Mouse (Mus musculus): ENCODE results near the gene Specc1. TPM values are rescaled to one million over a fixed set of nuclear protein-coding genes. Genes with fewer than 3 reads are reported as not detected.
A peak's percentile ranks its signal among the peaks of the same experiment; 100 is the strongest.

Gene Specc1
- total RNA-seq, 2 experiments from 2014 or later: 21.2 to 23.5 TPM

DNA sequence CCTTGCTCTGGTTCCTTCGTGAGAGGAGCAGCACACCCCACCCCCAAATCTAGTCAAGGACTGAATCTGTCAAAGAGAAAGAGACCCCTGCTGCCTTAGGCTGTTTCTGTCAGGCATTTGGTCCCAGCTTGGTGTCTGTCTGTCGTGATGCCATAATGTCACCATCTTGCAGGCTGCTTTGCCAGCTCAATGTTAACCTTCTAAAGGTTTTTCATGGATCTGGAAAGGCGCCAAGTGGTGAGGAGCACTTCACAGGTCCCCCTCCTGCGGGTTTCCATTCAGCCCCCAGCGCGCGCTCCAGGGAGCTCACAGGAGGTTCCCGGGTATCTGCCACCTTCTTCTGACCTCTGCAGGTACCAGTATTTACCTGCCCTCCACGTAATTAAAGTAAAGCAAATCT is 51.4 kb downstream of the Specc1 start:
- intact Hi-C loops (cut with DNase I): loop anchor here (5.0 kb wide), 1 partner anchor 51 kb away; the partner anchor contains the start of gene Specc1
- DNase-seq: no peak

DNA sequence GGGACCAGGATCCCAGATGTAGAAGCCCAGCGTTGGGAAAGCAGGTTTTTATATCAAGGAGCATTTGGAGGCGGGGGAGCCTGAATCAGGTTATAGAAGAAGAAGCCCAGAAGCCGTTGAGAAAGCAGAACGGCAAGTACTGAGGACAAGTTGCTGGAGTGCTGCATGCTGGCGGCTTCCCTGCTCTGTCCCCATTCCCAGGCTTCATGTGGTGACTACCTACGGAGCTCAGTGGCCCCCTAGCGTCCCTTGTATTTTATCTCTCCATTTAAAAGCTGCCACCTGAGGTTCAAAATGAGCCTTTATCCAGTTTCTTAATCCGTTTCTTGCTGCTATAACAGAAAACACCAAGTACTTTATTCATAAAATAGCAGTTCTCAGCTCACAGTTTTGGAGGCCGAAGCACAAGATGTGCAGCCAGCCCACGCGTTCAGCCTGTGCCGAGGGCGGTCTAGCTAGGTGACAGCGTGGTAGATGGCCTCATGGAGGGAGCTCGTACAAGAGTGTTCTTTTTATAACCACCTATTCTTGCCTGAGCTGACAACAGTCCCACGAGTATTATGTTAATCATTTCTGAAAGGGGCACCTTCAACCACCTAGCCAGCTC is 54.2 kb downstream of the Specc1 start:
- intact Hi-C loops (cut with DNase I): no loop called here
- DNase-seq: no peak

DNA sequence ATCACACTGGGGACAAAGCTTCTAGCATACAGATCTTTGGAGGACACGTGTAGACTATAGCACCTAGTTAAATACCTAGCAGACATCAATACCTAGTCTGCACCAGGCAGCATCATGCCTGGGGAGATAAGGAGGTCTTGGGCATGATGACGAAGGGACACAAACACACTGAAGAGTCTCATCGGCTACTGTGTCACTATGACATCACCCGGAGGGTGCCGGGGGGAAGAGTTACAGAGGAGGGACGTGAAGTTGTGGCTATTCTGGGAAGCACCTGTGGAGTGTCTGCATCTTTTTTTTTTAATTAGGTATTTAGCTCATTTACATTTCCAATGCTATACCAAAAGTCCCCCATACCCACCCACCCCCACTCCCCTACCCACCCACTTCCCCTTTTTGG is 55.5 kb downstream of the Specc1 start:
- intact Hi-C loops (cut with DNase I): no loop called here

DNA sequence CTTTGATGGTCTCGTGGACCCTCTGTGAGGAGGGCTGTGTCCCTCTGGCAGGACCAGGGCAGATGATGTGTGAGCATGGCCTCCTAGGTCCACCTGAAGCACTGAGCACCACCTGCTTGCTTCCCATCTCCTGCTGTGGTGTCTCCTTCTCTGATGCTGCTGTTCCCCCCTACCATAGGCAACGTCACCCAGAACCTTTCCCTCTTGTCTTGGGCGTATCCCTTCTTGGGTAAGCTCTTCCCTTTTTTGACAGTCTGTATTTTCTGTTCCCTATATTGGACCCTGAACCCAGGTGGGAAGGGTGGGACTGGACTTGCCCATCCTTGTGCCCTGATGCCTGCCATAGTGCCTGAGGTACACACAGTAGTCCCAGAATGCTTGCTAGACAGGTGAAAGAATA is 56.9 kb downstream of the Specc1 start:
- intact Hi-C loops (cut with DNase I): no loop called here
- DNase-seq: no peak

More for the DNA sequence above, 55.5 kb downstream of the Specc1 start:
- DNase-seq: no peak

DNA sequence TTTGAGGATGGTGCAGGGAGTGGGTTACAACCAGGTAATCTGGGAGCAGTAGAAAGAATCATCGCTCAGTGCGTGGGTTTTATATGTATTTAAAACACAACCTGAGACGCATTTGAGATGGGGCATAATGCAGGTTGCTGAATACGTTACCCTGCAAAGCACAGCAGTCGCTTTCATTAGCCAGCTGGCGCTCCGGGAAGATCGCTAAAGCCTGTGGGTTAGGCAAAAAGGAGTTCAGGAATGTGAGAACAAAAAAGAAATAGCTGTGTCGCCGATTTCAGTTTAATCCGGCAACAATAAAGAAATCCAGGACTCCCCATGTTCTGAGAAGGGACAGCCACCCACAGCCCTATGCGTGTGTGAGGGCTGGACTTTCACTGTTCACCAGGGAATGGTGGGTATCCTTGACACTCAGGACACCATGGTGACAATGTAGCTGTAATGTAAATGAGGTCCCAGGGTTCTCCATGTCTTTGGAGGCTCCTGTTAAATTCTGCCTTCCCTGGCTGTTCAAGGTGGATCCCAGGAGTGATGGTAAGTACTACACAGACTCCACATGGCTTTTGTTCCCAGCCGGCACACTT is 58.6 kb downstream of the Specc1 start:
- intact Hi-C loops (cut with DNase I): no loop called here

DNA sequence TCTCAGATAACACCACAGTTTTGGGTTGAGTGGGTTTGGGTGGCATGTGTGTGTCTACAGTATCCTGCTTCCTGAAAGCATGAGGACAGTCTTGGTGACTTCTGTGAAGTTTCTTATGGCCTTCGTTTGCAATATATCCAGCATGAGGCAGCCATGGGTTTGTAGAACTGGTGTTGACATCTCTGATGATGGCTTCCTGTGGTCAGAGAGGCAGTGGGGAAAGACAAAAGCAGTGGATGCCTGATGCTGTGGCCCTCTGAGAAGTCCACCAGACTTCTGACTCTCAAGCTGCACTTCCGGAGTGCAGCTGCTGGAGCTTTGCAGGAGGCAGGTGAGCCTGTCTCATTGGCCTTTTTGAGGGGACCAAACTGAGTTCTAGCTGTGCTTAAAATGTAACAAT is 60.4 kb downstream of the Specc1 start:
- intact Hi-C loops (cut with DNase I): no loop called here
- no peak for DNase-seq

More for the DNA sequence above, 58.6 kb downstream of the Specc1 start:
- no peak for DNase-seq

DNA sequence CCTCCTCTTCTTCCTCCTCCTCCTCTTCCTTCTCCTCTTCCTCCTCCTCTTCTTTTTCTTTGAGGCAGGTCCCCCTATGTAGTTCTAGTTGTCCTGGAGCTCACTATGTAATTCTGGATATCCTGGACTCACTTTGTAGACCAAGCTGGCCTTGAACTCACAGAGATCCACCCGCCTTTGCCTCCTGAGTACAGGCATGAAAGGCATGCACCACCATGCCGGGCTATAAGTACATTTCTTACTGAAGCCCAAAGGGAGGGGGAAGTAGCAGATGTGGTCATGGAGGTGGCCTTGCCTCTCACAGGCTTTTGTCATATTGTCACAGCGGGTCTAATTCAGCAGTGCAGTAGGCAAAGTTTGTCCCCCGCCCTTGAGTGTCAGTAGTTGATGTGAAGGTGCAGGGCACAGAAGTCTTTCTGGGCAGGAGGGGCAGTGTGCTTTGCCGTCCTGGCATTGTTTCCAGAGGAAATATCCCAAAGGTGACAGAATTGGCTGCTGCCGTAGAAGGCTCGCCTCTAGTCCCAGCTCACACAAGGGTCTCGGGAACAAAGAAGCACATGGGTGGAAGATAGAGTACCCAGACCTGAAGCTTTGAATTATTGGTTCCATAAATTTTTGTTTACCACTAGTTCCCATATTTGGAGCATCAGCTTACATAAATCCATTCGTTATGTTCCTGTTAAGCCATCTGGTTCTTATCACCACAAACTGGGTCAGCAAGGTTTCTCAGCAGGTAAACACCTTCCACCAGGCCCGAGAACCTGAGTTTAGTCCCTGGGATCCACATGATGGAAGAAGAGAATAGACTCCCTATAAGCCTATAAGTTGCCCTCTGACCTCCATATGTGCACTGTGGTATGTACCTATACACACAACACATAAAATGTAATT is 62.0 kb downstream of the Specc1 start:
- no peak for DNase-seq
- intact Hi-C loops (cut with DNase I): no loop called here

DNA sequence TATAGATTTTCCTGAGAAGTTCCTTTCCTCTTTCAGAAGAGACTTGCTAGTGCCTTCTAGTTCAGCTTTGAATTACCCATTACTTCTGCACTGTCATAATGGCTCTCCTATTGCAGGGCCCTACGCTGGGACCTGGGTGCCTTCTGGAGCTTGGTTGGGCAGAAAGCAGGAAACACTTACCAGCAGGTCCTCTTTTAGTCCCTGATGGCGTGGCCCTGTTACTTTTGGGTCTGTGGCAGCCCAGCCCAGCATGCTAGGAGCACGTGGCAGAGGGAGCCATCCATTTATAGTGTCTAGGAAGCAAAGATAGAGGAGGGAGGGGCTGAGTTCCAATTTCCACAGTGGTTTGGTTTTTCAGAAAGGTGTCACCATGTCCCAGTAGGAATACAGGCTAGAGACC is 63.3 kb downstream of the Specc1 start:
- intact Hi-C loops (cut with DNase I): loop anchor here (5.0 kb wide), 1 partner anchor 63 kb away; the partner anchor contains the start of gene Specc1
- no peak for DNase-seq

DNA sequence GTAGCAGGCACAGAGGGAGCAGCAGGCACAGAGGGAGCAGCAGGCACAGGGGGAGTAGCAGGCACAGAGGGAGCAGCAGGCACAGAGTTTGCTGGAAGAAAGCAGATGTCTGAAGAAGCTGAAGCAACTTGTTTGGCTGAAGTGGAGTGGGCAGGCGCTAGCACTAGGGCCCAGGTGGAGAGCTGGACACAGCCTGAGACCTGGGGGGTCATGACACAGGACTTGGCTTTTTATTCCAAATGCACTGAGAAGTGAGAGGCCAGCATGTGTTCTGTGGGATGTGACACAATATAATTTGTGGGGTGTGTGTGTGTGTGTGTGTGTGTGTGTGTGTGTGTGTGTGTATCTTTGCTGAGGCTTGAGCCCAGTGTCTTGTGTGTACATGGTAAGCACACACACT is 64.3 kb downstream of the Specc1 start:
- DNase-seq: no peak
- intact Hi-C loops (cut with DNase I): loop anchor here (5.0 kb wide), 1 partner anchor 64 kb away; the partner anchor contains the start of gene Specc1

DNA sequence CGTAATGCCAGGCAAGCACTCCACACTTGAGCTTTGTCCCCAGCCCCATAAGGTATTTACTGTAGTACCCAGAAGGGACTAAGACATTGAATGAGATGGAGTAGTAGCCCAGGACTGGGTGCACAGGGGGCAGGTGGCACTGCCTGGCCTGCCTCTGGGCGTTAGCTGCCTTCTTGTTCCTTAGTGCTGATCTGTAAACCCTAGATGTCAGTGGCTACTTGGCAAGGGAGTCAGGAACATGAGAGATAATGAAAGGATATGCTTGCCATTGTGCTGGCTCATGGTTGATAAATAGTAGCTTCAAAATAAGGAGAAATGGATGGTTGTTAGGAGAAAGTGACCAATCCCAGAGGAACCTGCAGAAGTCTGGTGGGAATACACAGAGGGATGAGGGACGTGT is 65.5 kb downstream of the Specc1 start:
- intact Hi-C loops (cut with DNase I): loop anchor here (5.0 kb wide), 1 partner anchor 65 kb away; the partner anchor contains the start of gene Specc1
- no peak for DNase-seq

DNA sequence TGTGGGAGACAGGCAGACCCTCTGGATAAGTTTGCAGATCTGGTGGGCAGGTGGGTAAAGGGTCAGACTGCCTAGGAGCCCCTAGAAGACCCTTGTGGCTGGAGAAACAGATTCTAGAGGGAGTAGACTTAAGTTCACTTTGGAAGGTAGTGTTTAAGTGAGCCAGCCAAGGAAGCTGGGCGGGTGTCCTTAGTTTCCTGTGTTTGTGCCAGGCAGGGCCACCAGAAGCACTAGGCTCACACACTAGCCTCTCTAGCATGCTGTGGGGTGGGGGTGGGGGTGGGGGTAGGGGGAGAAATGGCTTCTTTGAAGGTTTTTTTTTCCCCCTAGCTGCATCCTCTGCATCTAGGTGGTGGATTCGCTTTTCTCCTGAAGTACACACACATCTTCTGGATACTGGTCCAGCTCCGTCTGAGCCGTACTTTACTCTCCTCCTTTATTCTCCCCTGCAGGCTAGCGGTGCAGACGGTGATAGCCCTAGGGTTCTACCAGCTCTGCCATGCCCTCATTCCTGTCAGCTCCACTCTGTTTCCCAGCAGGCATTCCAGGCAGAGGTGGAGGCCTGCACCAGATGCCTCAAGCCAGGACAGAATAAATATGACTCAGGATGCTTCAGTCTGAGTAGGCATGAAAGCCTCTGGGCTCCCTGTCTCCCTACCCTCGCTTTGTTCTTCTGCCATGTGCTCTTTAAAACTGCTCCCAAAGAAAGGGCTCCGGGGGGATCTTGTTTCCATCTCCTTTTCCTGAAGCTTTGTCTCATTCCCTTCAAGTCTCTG is 66.3 kb downstream of the Specc1 start:
- intact Hi-C loops (cut with DNase I): loop anchor here (5.0 kb wide), 1 partner anchor 66 kb away; the partner anchor contains the start of gene Specc1
- no peak for DNase-seq

DNA sequence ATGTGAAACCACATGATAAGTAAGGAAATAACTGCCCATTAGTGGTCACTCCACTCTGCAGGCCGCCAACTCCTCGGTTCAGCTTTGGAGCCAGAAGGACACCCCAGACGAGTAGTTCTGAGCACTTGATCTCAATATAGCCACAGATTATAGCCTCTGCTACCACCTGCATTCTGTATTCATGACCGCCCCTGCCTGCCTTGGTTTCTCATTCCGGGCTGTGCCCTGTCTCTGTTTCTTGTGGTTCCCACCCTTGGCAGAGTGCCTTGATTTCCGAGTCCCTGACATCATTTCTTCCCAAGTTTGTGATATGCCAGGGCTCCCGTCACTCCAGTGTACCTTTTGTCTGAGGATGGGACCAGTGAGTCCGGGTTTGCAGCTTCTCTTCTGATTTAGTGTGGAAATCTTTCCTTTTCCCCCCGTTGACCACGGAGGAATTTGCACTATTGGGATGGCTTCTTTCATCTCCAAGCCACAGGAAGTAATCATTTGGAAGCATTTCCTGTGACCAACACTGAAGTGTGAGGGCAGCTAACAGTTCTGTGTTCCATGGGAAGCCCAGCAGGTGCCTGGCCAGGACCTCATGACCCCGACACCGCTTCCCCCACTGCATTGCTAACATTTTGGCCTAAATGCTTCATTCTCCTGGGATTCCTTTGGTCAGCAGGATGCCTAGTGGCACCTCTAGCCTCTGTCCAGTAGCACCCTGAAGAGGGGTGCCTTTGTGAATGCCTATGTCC is 67.1 kb downstream of the Specc1 start:
- intact Hi-C loops (cut with DNase I): loop anchor here (5.0 kb wide), 1 partner anchor 66 kb away; the partner anchor contains the start of gene Specc1
- peak in 1 of 2 experiments; percentile 17 for DNase-seq

DNA sequence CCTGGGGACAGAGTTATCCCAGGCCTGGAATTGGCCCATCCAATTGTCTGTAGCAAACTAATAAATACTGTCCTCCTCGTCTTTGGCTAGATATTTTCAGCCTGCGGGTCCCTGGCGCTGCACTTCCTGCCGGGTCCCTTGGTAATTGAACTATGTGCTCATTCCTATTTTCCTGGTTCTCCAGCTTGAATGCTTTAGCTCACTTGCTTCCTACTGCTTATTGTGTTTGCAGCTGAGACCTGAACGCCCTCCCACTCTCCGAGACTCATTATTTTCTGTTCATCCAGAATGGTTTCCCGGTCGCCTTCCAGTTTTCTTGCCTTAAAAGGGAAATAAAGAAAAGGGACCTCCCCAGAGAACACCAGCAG is 67.7 kb downstream of the Specc1 start:
- intact Hi-C loops (cut with DNase I): loop anchor here (5.0 kb wide), 1 partner anchor 67 kb away; the partner anchor contains the start of gene Specc1
- peak; percentile 22 to 36 for DNase-seq

DNA sequence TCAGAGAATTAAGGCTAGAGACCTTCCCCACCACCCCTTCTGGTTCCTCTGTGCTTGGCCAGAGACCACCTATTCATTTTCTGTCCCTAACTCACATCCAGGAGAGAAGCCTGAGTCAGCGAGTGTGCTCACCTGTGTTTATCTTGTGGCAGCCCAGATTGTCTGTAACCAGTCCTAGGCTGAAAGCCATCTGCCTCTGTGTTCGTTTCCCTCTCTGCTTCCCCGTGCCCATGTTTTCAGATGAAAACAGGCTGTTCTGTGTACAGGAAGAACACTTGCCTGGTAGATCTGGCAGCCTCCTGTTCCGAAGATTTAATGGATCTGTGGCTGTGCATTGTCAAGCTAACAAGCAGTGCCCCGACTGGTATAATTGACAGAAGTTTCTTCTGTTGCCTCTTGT is 68.4 kb downstream of the Specc1 start:
- intact Hi-C loops (cut with DNase I): loop anchor here (5.0 kb wide), 1 partner anchor 68 kb away; the partner anchor contains the start of gene Specc1
- DNase-seq: no peak

DNA sequence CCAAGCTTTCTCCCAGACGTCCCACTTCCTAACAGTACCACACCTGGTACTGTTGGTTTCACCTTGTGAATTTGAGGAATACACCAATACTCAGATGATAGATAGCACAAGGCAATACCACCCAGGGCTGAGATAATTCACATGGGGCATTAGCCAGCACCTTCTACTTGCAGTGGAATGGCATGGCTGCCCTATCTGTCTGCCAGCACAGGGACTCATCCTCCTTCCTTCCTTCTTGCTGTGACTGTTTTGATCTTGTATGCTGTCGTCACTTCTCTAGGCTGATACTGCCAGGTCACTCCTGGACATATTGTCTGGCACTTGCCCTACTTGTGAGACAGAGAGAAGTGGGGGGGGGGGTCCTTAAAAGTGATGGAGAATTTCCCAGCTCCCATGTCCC is 69.2 kb downstream of the Specc1 start:
- DNase-seq: no peak

DNA sequence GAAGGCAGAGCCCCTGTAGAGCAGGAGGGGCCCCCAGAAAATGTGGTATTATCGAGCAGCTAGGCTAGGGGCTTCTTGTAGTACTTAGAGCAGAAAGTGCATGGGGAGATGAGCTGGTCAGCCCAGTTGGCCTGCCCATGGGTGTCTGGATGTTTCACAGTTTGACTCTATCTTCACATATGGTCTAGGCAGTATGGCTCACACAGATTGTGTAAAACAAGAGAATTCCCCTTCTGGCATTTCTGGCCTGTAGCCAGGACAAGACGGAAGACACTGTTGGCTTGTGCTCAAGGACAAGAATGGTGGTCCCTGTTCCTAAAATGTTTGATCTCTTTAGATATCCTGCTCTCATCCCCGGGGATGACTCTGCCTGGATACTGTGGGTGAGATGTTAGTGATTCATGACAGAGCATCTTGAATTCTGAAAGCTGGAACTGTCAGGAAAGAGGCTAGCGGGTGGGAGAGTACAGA is 69.8 kb downstream of the Specc1 start:
- DNase-seq: no peak

More for the DNA sequence above, 69.2 kb downstream of the Specc1 start:
- intact Hi-C loops (cut with DNase I): no loop called here

DNA sequence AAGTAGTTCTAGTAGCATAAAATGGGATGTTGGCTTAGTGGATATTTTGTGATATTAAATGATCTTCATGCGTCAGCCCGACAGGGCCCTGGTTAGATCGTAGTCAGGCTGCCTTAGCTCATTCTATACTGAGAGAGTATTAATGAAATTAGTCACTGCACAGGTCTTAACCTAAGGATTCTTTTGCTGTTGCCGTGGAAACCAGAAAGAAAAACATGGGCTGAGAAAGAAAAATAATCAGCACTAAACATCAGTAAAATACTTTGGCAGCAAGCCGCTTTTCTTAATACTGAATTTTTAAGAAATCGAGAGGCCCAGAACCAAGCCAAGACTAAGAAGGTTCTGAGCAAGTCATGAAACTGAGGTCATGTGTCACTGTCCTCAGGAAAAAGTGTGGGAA is 70.7 kb downstream of the Specc1 start:
- DNase-seq: no peak
- intact Hi-C loops (cut with DNase I): no loop called here

More for the DNA sequence above, 69.8 kb downstream of the Specc1 start:
- intact Hi-C loops (cut with DNase I): no loop called here

DNA sequence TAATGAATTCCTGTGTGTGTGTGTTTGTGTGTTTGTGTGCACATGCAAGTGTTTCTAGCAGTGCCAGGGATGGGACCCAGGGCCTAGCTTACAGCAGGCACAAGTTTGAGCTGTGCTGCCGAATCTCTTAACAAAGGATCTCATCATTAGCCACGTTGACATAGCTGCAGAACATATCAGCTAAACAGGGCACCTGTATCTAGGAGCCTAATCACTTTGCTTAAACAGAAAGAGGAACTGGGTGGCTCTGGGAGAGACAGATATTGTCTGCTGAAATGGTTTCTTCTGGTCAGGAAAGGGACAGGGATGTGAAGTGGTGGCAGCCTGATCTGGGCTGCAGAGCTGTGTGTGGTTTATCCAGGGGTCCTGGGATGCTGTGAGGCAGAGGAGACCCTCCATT is 71.1 kb downstream of the Specc1 start:
- DNase-seq: no peak
- intact Hi-C loops (cut with DNase I): no loop called here

DNA sequence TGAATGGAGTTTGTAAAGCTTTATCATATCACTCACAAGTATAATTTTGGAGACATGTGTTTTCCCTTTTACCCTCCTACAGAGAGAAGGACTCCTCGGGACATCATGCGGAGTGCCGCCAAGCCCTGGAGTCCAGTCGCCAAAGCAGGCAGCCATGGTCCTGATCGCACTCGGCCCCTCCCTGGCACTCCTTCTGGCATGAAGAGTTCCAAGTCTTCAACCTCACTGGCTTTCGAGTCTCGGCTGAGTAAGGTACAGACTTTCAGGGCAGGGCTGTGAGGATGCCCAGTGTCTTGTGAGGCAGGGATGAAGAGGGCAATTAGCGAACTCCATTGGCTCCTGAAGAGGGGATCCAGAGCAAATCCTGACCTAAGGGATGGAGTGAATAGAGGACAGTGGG is 72.6 kb downstream of the Specc1 start:
- intact Hi-C loops (cut with DNase I): no loop called here
- no peak for DNase-seq
